Mouse (Mus musculus) hindbrain, embryonic 12.5 days (tissue): ENCODE measurements around the gene Kpna1. TPM values are rescaled to one million over a fixed set of nuclear protein-coding genes. Genes with fewer than 3 reads are reported as not detected.
"Not testable (repeated sequence)": the region's sequence is repeated elsewhere in the genome, so short reads cannot be mapped to it uniquely, and the experiment has no call there.

Source experiments
- ATAC-seq: fragments of 200-750 bp; cut with Nextera tagmentation; 2 replicates; pipeline ENCODE4 v1.8.0; 2017; ENCODE audit warnings: moderate TSS enrichment; ENCODE audit not compliant: low FRiP score
- H3K27ac ChIP-seq: fragments of 300-500 bp; sonication (generic); 2 replicates; pipeline ENCODE4 v1.5.1; 2016; ENCODE audit warnings: mild to moderate bottlenecking
- H3K27me3 ChIP-seq: fragments of 300-500 bp; sonication (generic); 2 replicates; pipeline ENCODE4 v1.6.1; 2016; ENCODE audit warnings: mild to moderate bottlenecking
- H3K36me3 ChIP-seq: fragments of 300-500 bp; sonication (generic); 2 replicates; pipeline ENCODE4 v1.6.1; 2016; ENCODE audit warnings: mild to moderate bottlenecking
- H3K4me1 ChIP-seq: fragments of 300-500 bp; sonication (generic); 2 replicates; pipeline ENCODE4 v1.6.1; 2016
- H3K4me2 ChIP-seq: fragments of 300-500 bp; sonication (generic); replicated peaks from 2 replicates; pipeline ENCODE4 v1.6.1; 2016; ENCODE audit warnings: mild to moderate bottlenecking
- H3K4me3 ChIP-seq: fragments of 300-500 bp; sonication (generic); 2 replicates; pipeline ENCODE4 v1.5.1; 2016; ENCODE audit warnings: mild to moderate bottlenecking
- H3K9ac ChIP-seq: fragments of 300-500 bp; sonication (generic); 2 replicates; pipeline ENCODE4 v1.6.1; 2016; ENCODE audit warnings: mild to moderate bottlenecking, moderate library complexity
- H3K9me3 ChIP-seq: fragments of 300-500 bp; sonication (generic); replicated peaks from 2 replicates; pipeline ENCODE4 v1.6.1; 2016; ENCODE audit warnings: mild to moderate bottlenecking
- WGBS: fragments of 180-500 bp; shearing (Covaris S2); methylation state at CpG from one replicate; pipeline ENCODE4 v1.1.7; 2016; 5-methylcytosine and 5-hydroxymethylcytosine counted together
- polyA plus RNA-seq: library from polyadenylated mRNA; unstranded; fragments of >200 nt; fragmentation: Nextera tagmentation; extraction: Ambion mirVana; gene quantifications from 2 replicates; pipeline ENCODE4 v1.2.1, GENCODE M21; 2016

The Kpna1 gene
- polyA plus RNA-seq, result 84.0 and 86.8 TPM in 2 replicates

GRCm38 (mm10) chr16:35978450-35978849, at the start of gene Kpna1:
Gene Kpna1 (plus strand): TSS chr16:35978750.
- not testable (repeated sequence) for H3K4me2 ChIP-seq, H3K27ac ChIP-seq

GRCm38 (mm10) chr16:35932179-35933055, 46.1 kb upstream of the Kpna1 start:
- no peak overlapping the region for H3K4me3 ChIP-seq
- no peak overlapping the region for H3K4me2 ChIP-seq
- no peak for ATAC-seq
- H3K27me3 ChIP-seq, result 0 out of 2 replicates have a peak, but pooled peaks cover 6% of the 10 kb centered on the region
- no peaks in the 10 kb centered on the region for H3K4me1 ChIP-seq
- no peaks in the 10 kb centered on the region for H3K9me3 ChIP-seq
- no peak overlapping the region for H3K9ac ChIP-seq
- no peaks in the 10 kb centered on the region for H3K36me3 ChIP-seq
- H3K27ac ChIP-seq, result no peak overlapping the region
- whole genome bisulfite sequencing, result 87% methylated on average over 19 of the region's 19 CpGs

More at GRCm38 (mm10) chr16:35978450-35978849, at the start of gene Kpna1:
- 96% methylated on average over 1 of the region's 1 CpGs for WGBS
- not testable (repeated sequence) for H3K9me3 ChIP-seq, H3K36me3 ChIP-seq, H3K27me3 ChIP-seq, H3K4me3 ChIP-seq, ATAC-seq, H3K9ac ChIP-seq, H3K4me1 ChIP-seq

GRCm38 (mm10) chr16:35933181-35933580, 45.4 kb upstream of the Kpna1 start:
- no peaks in the 10 kb centered on the region for H3K9me3 ChIP-seq
- H3K9ac ChIP-seq, result no peak overlapping the region
- H3K4me1 ChIP-seq, result no peaks in the 10 kb centered on the region
- 86% methylated on average over 10 of the region's 10 CpGs for WGBS
- ATAC-seq, result no peak
- no peaks in the 10 kb centered on the region for H3K36me3 ChIP-seq
- H3K4me2 ChIP-seq, result no peak overlapping the region
- no peak overlapping the region for H3K27ac ChIP-seq
- no peak overlapping the region for H3K4me3 ChIP-seq
- H3K27me3 ChIP-seq, result 0 out of 2 replicates have a peak, but pooled peaks cover 9% of the 10 kb centered on the region

- Histone ChIP-seq H3K9me3 (no peaks in the 10 kb centered on the region), H3K27me3 (peaks cover 27% of the 10 kb centered on the region), H3K4me2 (peak within 1 kb of the TSS; percentile 80), H3K9ac (peak within 1 kb of the TSS; percentile 57), H3K27ac (no peak within 1 kb of the TSS), H3K4me3 (peak within 1 kb of the TSS; percentile 55), H3K36me3 (no peaks in the 10 kb centered on the region), H3K4me1 (peaks cover 6% of the 10 kb centered on the region)
- peak; percentile 35; the same call in 1 of the 2 replicates for ATAC-seq
- WGBS, result 2% methylated on average over 52 of the region's 52 CpGs
These were observed 40.1 kb upstream of the Kpna1 start, which contains the start of the genes Parp9 and Dtx3l for GRCm38 (mm10) chr16:35938211-35939151. Gene Parp9 (plus strand): TSS chr16:35938470. Gene Dtx3l (minus strand): TSS chr16:35939151.

GRCm38 (mm10) chr16:35939261-35939660, 39.3 kb upstream of the Kpna1 start:
- Histone ChIP-seq H3K36me3 (no peaks in the 10 kb centered on the region), H3K4me1 (peaks cover 6% of the 10 kb centered on the region), H3K27ac (no peak overlapping the region), H3K27me3 (peaks cover 27% of the 10 kb centered on the region), H3K4me2 (peak overlapping the region; percentile 80), H3K9me3 (no peaks in the 10 kb centered on the region), H3K4me3 (peak overlapping the region; percentile 55), H3K9ac (peak overlapping the region; percentile 57)
- ATAC-seq, result no peak
- whole genome bisulfite sequencing, result 9% methylated on average over 6 of the region's 6 CpGs

- Histone ChIP-seq H3K9ac (no peak overlapping the region), H3K36me3 (no peaks in the 10 kb centered on the region), H3K4me1 (peaks cover 6% of the 10 kb centered on the region), H3K4me2 (peak overlapping the region; percentile 80), H3K27me3 (peaks cover 27% of the 10 kb centered on the region), H3K4me3 (no peak overlapping the region), H3K27ac (no peak overlapping the region), H3K9me3 (no peaks in the 10 kb centered on the region)
- WGBS, result 17% methylated on average over 9 of the region's 9 CpGs
- ATAC-seq, result peak; percentile 46; the same call in 1 of the 2 replicates
These were observed 38.9 kb upstream of the Kpna1 start for GRCm38 (mm10) chr16:35939690-35940089.

- Histone ChIP-seq H3K4me1 (peaks cover 6% of the 10 kb centered on the region), H3K9me3 (no peaks in the 10 kb centered on the region), H3K27ac (no peak overlapping the region), H3K27me3 (peaks cover 24% of the 10 kb centered on the region), H3K4me2 (no peak overlapping the region), H3K4me3 (no peak overlapping the region), H3K9ac (no peak overlapping the region), H3K36me3 (no peaks in the 10 kb centered on the region)
- no peak for ATAC-seq
- 86% methylated on average over 7 of the region's 7 CpGs for WGBS
These were observed 37.2 kb upstream of the Kpna1 start for GRCm38 (mm10) chr16:35941382-35941781.

- Histone ChIP-seq H3K9ac (no peak overlapping the region), H3K27ac (no peak overlapping the region), H3K27me3 (no peaks in the 10 kb centered on the region), H3K36me3 (no peaks in the 10 kb centered on the region), H3K4me3 (no peak overlapping the region), H3K4me1 (no peaks in the 10 kb centered on the region), H3K9me3 (no peaks in the 10 kb centered on the region), H3K4me2 (no peak overlapping the region)
- 91% methylated on average over 5 of the region's 5 CpGs for WGBS
- no peak for ATAC-seq
These were observed 29.3 kb upstream of the Kpna1 start for GRCm38 (mm10) chr16:35949264-35949663.

- no peaks in the 10 kb centered on the region for H3K27me3 ChIP-seq
- no peaks in the 10 kb centered on the region for H3K36me3 ChIP-seq
- H3K9me3 ChIP-seq, result no peaks in the 10 kb centered on the region
- H3K4me3 ChIP-seq, result no peak overlapping the region
- 91% methylated on average over 3 of the region's 3 CpGs for WGBS
- no peak for ATAC-seq
- no peak overlapping the region for H3K27ac ChIP-seq
- H3K4me1 ChIP-seq, result no peaks in the 10 kb centered on the region
- no peak overlapping the region for H3K9ac ChIP-seq
- no peak overlapping the region for H3K4me2 ChIP-seq
These were observed 27.3 kb upstream of the Kpna1 start for GRCm38 (mm10) chr16:35951216-35951615.

GRCm38 (mm10) chr16:35952628-35953130, 25.9 kb upstream of the Kpna1 start:
- Histone ChIP-seq H3K9ac (no peak overlapping the region), H3K27ac (no peak overlapping the region), H3K27me3 (no peaks in the 10 kb centered on the region), H3K9me3 (no peaks in the 10 kb centered on the region), H3K36me3 (no peaks in the 10 kb centered on the region), H3K4me3 (no peak overlapping the region), H3K4me1 (no peaks in the 10 kb centered on the region), H3K4me2 (no peak overlapping the region)
- 88% methylated on average over 5 of the region's 5 CpGs for whole genome bisulfite sequencing
- no peak for ATAC-seq

- not testable (repeated sequence) for H3K4me3 ChIP-seq, H3K4me2 ChIP-seq, H3K36me3 ChIP-seq, H3K27me3 ChIP-seq, H3K27ac ChIP-seq, H3K4me1 ChIP-seq, H3K9me3 ChIP-seq, ATAC-seq, H3K9ac ChIP-seq
- 81% methylated on average over 4 of the region's 4 CpGs for WGBS
These were observed 12.6 kb upstream of the Kpna1 start for GRCm38 (mm10) chr16:35965991-35966390.
